ENCODE assay signal across 18 mouse cellular contexts in the genomic region with DNA sequence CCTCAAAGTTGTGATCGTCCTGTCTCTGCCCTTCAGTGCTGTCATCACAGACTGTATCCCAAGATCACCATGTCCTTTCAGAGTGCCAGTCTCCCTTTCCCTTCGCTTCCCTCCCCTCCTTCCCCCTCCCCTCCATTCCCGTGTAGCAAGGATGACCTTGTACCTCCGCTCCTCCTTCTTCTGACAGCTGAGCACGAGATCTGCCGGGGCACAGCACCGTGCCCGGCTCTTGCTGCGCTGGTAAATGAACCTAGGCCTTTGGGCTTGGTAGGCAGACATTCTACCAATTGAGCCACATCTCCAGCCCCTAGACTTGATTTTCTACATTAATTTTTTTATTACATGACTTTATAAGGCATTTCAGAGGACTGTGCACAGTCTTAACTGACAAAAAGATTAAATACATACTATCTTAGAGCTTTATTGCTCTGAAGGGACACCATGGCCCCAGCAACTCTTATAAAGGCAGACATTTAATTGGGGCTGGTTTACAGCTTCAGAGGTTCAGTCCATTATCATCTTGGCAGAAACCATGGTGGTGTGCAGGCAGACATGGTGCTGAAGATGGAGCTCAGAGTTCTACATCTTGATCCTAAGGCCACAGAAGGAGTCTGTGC. TPM values are rescaled to one million over a fixed set of nuclear protein-coding genes. Genes with fewer than 3 reads are reported as not detected.
DNase-seq lines count a peak whose midpoint lies in the region; ATAC-seq and TF ChIP-seq lines count a peak whose summit lies in the region.
"Had no signal": no experiment of that assay in that cellular context is flagged by ENCODE, and none has a peak within 500 bp of the region (broad histone marks: within the 10 kb centered on the region; RNA-seq: fewer than 3 reads in every experiment).

No protein-coding gene starts in this region.

- DNase-seq in heart, postnatal 14 days: no peak
- no peak for DNase-seq in kidney, adult 18-20 months
- DNase-seq in limb, embryonic 10.5 days (ENCODE audit: low spot score): no peak
- DNase-seq: adrenal gland, adult 2 months; adrenal gland, postnatal 25 days; cerebellum, adult 18-20 months; cerebellum, adult 9-11 months; cerebellum, postnatal 36 days; gastrocnemius, postnatal 36 days; heart, adult 2 months; kidney, adult 11 months had no signal

- no peaks in the 10 kb centered on the region for H3K27me3 ChIP-seq in heart, embryonic 11.5 days (ENCODE audit: control insufficient read depth, insufficient read depth, low read length)
- H3K27me3 ChIP-seq in kidney, embryonic 15.5 days: no peaks in the 10 kb centered on the region
- no peaks in the 10 kb centered on the region for H3K27me3 ChIP-seq in intestine, embryonic 15.5 days (replicated peaks)
- no peaks in the 10 kb centered on the region for H3K27me3 ChIP-seq in intestine, postnatal 0 days (replicated peaks; ENCODE audit: control insufficient read depth, insufficient read depth, low read length)
- H3K27me3 ChIP-seq in limb, embryonic 10.5 days (ENCODE audit: low read depth, poor library complexity, severe bottlenecking): no peaks in the 10 kb centered on the region
- H3K27me3 ChIP-seq: heart, embryonic 15.5 days had no signal

- intact Hi-C loops in heart, postnatal 14 days (cut with DNase I): no loop called here

- peaks cover 27% of the 10 kb centered on the region for H3K4me1 ChIP-seq in heart, embryonic 11.5 days (ENCODE audit: control insufficient read depth, insufficient read depth, low read length)
- H3K4me1 ChIP-seq in kidney, embryonic 15.5 days: peaks cover 25% of the 10 kb centered on the region
- H3K4me1 ChIP-seq in intestine, embryonic 15.5 days (replicated peaks): 0 out of 2 replicates have a peak, but pooled peaks cover 3% of the 10 kb centered on the region
- no peaks in the 10 kb centered on the region; the same call in 1 of the 2 replicates for H3K4me1 ChIP-seq in intestine, postnatal 0 days (replicated peaks; ENCODE audit: control insufficient read depth, insufficient read depth, low read length)
- H3K4me1 ChIP-seq in limb, embryonic 10.5 days: peaks cover 24% of the 10 kb centered on the region

- TF ChIP-seq CTCF in intestine, postnatal 0 days (IDR thresholded peaks at IDR 0.05; ENCODE audit: low read depth): no peak

- no peak overlapping the region for H3K4me3 ChIP-seq in heart, embryonic 11.5 days (ENCODE audit: low read depth, low read length)
- no peak overlapping the region for H3K4me3 ChIP-seq in kidney, embryonic 15.5 days (replicated peaks)
- no peak overlapping the region for H3K4me3 ChIP-seq in intestine, embryonic 15.5 days (replicated peaks)
- H3K4me3 ChIP-seq in intestine, postnatal 0 days (ENCODE audit: low read depth, low read length): no peak overlapping the region
- no peak overlapping the region for H3K4me3 ChIP-seq in limb, embryonic 10.5 days
- H3K4me3 ChIP-seq: heart, adult 2 months; heart, embryonic 15.5 days had no signal

- H3K27ac ChIP-seq in heart, embryonic 11.5 days (ENCODE audit: low read depth, low read length): 0 out of 2 replicates have a peak overlapping the region, but pooled peaks have one; percentile 29
- H3K27ac ChIP-seq in kidney, embryonic 15.5 days: 0 out of 2 replicates have a peak overlapping the region, but pooled peaks have one; percentile 13
- H3K27ac ChIP-seq in intestine, embryonic 15.5 days: no peak overlapping the region
- peak overlapping the region; percentile 21; the same call in 1 of the 2 replicates for H3K27ac ChIP-seq in intestine, postnatal 0 days (ENCODE audit: low read depth, low read length)
- no peak overlapping the region for H3K27ac ChIP-seq in limb, embryonic 10.5 days
- H3K27ac ChIP-seq: heart, adult 2 months; heart, embryonic 15.5 days; hindbrain, embryonic 14.5 days had no signal

- H3K36me3 ChIP-seq in heart, embryonic 11.5 days (ENCODE audit: control insufficient read depth, insufficient read depth, low read length): no peaks in the 10 kb centered on the region
- peaks cover 27% of the 10 kb centered on the region for H3K36me3 ChIP-seq in kidney, embryonic 15.5 days
- no peaks in the 10 kb centered on the region for H3K36me3 ChIP-seq in intestine, embryonic 15.5 days
- H3K36me3 ChIP-seq in intestine, postnatal 0 days (ENCODE audit: control insufficient read depth, insufficient read depth): peaks cover 3% of the 10 kb centered on the region; the same call in 1 of the 2 replicates
- no peaks in the 10 kb centered on the region for H3K36me3 ChIP-seq in limb, embryonic 10.5 days
- H3K36me3 ChIP-seq: heart, embryonic 15.5 days had no signal

- no peak for ATAC-seq in heart, embryonic 11.5 days (replicated peaks; ENCODE audit: insufficient number of reproducible peaks, low FRiP score, low TSS enrichment)
- no peak for ATAC-seq in kidney, embryonic 15.5 days (replicated peaks; ENCODE audit: low FRiP score)
- ATAC-seq in intestine, embryonic 15.5 days: peak; percentile 78
- ATAC-seq in intestine, postnatal 0 days: peak; percentile 59
- ATAC-seq: forebrain, embryonic 14.5 days had no signal

- 56% methylated on average over 9 of the region's 9 CpGs for WGBS in heart, embryonic 11.5 days (ENCODE audit: insufficient replicate concordance)
- 73% methylated on average over 9 of the region's 9 CpGs for WGBS in kidney, embryonic 15.5 days
- 71% methylated on average over 9 of the region's 9 CpGs for WGBS in intestine, embryonic 15.5 days
- 51% methylated on average over 9 of the region's 9 CpGs for WGBS in intestine, postnatal 0 days
- 87% methylated on average over 9 of the region's 9 CpGs for WGBS in limb, embryonic 10.5 days

- H3K9me3 ChIP-seq in heart, embryonic 11.5 days (replicated peaks; ENCODE audit: control insufficient read depth, low read length): no peaks in the 10 kb centered on the region
- no peaks in the 10 kb centered on the region for H3K9me3 ChIP-seq in kidney, embryonic 15.5 days (replicated peaks)
- no peaks in the 10 kb centered on the region for H3K9me3 ChIP-seq in intestine, embryonic 15.5 days
- H3K9me3 ChIP-seq in intestine, postnatal 0 days (ENCODE audit: control insufficient read depth): no peaks in the 10 kb centered on the region
- H3K9me3 ChIP-seq in limb, embryonic 10.5 days (replicated peaks): no peaks in the 10 kb centered on the region
- H3K9me3 ChIP-seq: heart, embryonic 15.5 days had no signal

- no peak overlapping the region for H3K9ac ChIP-seq in heart, embryonic 11.5 days (ENCODE audit: low read depth, low read length)
- H3K9ac ChIP-seq in kidney, embryonic 15.5 days: no peak overlapping the region
- H3K9ac ChIP-seq in intestine, embryonic 15.5 days: no peak overlapping the region
- no peak overlapping the region for H3K9ac ChIP-seq in intestine, postnatal 0 days (ENCODE audit: low read depth, low read length)
- H3K9ac ChIP-seq: heart, embryonic 15.5 days; hindbrain, embryonic 14.5 days had no signal

- H3K4me2 ChIP-seq in heart, embryonic 11.5 days: no peak overlapping the region
- no peak overlapping the region for H3K4me2 ChIP-seq in kidney, embryonic 15.5 days
- no peak overlapping the region for H3K4me2 ChIP-seq in intestine, embryonic 15.5 days (replicated peaks)
- no peak overlapping the region for H3K4me2 ChIP-seq in intestine, postnatal 0 days (replicated peaks; ENCODE audit: low read depth)
- H3K4me2 ChIP-seq: heart, embryonic 15.5 days; hindbrain, embryonic 14.5 days had no signal

RNA-seq across cellular contexts. Expression of a gene that starts 52.3 kb away (rescaled TPM):
- 16.8 and 18.7 TPM in 2 replicates for polyA plus RNA-seq in heart, embryonic 11.5 days (2014; fragmentation: Nextera tagmentation; extraction: Ambion mirVana)
- 1 to 10 TPM; 3.1 to 3.4 TPM for total RNA-seq in heart, postnatal 14 days (2021)
- polyA plus RNA-seq in kidney, embryonic 15.5 days (2015; fragmentation: Nextera tagmentation; extraction: Ambion mirVana): 16.5 and 17.5 TPM in 2 replicates
- 10.0 and 11.8 TPM in 2 replicates for polyA plus RNA-seq in intestine, embryonic 15.5 days (2015; fragmentation: Nextera tagmentation; extraction: Ambion mirVana)
- polyA plus RNA-seq in intestine, postnatal 0 days (2015; fragmentation: Nextera tagmentation; extraction: Ambion mirVana): 11.9 and 12.3 TPM in 2 replicates
- 4.0 and 4.3 TPM in 2 replicates for polyA plus RNA-seq in limb, embryonic 10.5 days (2016; fragmentation: Nextera tagmentation; extraction: Ambion mirVana)

Comparison
In these comparisons a context has a peak if more than half of its experiments do, and no peak if none do; other contexts are left out.
1. H3K27ac ChIP-seq: peak in heart, embryonic 11.5 days (single experiment), kidney, embryonic 15.5 days (single experiment) and intestine, postnatal 0 days (single experiment); none in intestine, embryonic 15.5 days (single experiment) and limb, embryonic 10.5 days (single experiment).
2. ATAC-seq: peak in intestine, embryonic 15.5 days (single experiment) and intestine, postnatal 0 days (single experiment); none in heart, embryonic 11.5 days (single experiment) and kidney, embryonic 15.5 days (single experiment).